Mouse (Mus musculus): ENCODE results near the gene Rnf4. TPM values are rescaled to one million over a fixed set of nuclear protein-coding genes. Genes with fewer than 3 reads are reported as not detected.

The Rnf4 gene
- total and polyA plus RNA-seq, 2 experiments from 2014 or later: 95.2 to 124 TPM

- no peak overlapping the region for H3K4me3 ChIP-seq (ENCODE audit: low read depth, low read length)
- no peak for TF ChIP-seq CTCF (IDR thresholded peaks at IDR 0.05)
Observed at GRCm38 (mm10) chr5:34398326-34398725, 62.2 kb downstream of the Rnf4 start.

More at GRCm38 (mm10) chr5:34398326-34398725, 62.2 kb downstream of the Rnf4 start:
- no peaks in the 10 kb centered on the region for H3K27me3 ChIP-seq (ENCODE audit: insufficient read depth, low read length)
- H3K36me3 ChIP-seq (ENCODE audit: insufficient read depth, low read length): no peaks in the 10 kb centered on the region
- no peak for DNase-seq (ENCODE audit: low spot score)
- no peak overlapping the region for H3K27ac ChIP-seq (ENCODE audit: low read depth, low read length)
- no peak for ATAC-seq (ENCODE audit: low FRiP score)
- H3K4me1 ChIP-seq (ENCODE audit: insufficient read depth, low read length): 0 out of 2 replicates have a peak, but pooled peaks cover 4% of the 10 kb centered on the region
- WGBS: 78% methylated on average over 1 of the region's 1 CpGs
- H3K4me2 ChIP-seq (ENCODE audit: low read depth, low read length, poor library complexity, severe bottlenecking): no peak overlapping the region
- H3K9ac ChIP-seq (replicated peaks; ENCODE audit: low read length, poor library complexity, severe bottlenecking): no peak overlapping the region
- no peaks in the 10 kb centered on the region for H3K9me3 ChIP-seq (ENCODE audit: low read length)

Other genes starting within 250 kb of the Rnf4 start
- gene Poln, start 166.8 kb upstream of the Rnf4 start, total RNA-seq (2014; rRNA removed): 0.05 and 0.42 TPM in 2 replicates
- 0.67 and 0.90 TPM in 2 replicates for gene Poln, start 166.8 kb upstream of the Rnf4 start, polyA plus RNA-seq (2015; fragmentation: Nextera tagmentation; extraction: Ambion mirVana)
- gene Haus3, start 166.8 kb upstream of the Rnf4 start, total RNA-seq (2014; rRNA removed): 7.6 and 9.9 TPM in 2 replicates
- 8.2 and 10.3 TPM in 2 replicates for gene Haus3, start 166.8 kb upstream of the Rnf4 start, polyA plus RNA-seq (2015; fragmentation: Nextera tagmentation; extraction: Ambion mirVana)
- 87.3 and 90.2 TPM in 2 replicates for gene Mxd4, start 148.6 kb upstream of the Rnf4 start, total RNA-seq (2014; rRNA removed)
- 16.7 and 18.7 TPM in 2 replicates for gene Mxd4, start 148.6 kb upstream of the Rnf4 start, polyA plus RNA-seq (2015; fragmentation: Nextera tagmentation; extraction: Ambion mirVana)
- gene Zfyve28, start 47.8 kb upstream of the Rnf4 start, total RNA-seq (2014; rRNA removed): 6.1 and 10.0 TPM in 2 replicates
- 2.9 and 3.0 TPM in 2 replicates for gene Zfyve28, start 47.8 kb upstream of the Rnf4 start, polyA plus RNA-seq (2015; fragmentation: Nextera tagmentation; extraction: Ambion mirVana)
- 0.24 and 2.1 TPM in 2 replicates for gene Cfap99, start 47.7 kb upstream of the Rnf4 start, total RNA-seq (2014; rRNA removed)
- gene Cfap99, start 47.7 kb upstream of the Rnf4 start, polyA plus RNA-seq (2015; fragmentation: Nextera tagmentation; extraction: Ambion mirVana): 0.12 and 0.37 TPM in 2 replicates
- gene Fam193a, start 33.6 kb downstream of the Rnf4 start, total RNA-seq (2014; rRNA removed): 53.3 and 54.5 TPM in 2 replicates
- 9.6 and 12.4 TPM in 2 replicates for gene Fam193a, start 33.6 kb downstream of the Rnf4 start, polyA plus RNA-seq (2015; fragmentation: Nextera tagmentation; extraction: Ambion mirVana)
- 10.3 and 12.8 TPM in 2 replicates for gene Tnip2, start 177.7 kb downstream of the Rnf4 start, total RNA-seq (2014; rRNA removed)
- 12.6 and 13.6 TPM in 2 replicates for gene Tnip2, start 177.7 kb downstream of the Rnf4 start, polyA plus RNA-seq (2015; fragmentation: Nextera tagmentation; extraction: Ambion mirVana)
- 35.5 and 44.1 TPM in 2 replicates for gene Sh3bp2, start 189.5 kb downstream of the Rnf4 start, total RNA-seq (2014; rRNA removed)
- 17.6 and 20.3 TPM in 2 replicates for gene Sh3bp2, start 189.5 kb downstream of the Rnf4 start, polyA plus RNA-seq (2015; fragmentation: Nextera tagmentation; extraction: Ambion mirVana)
- gene Add1, start 237.4 kb downstream of the Rnf4 start, total RNA-seq (2014; rRNA removed): 284 and 301 TPM in 2 replicates
- 161 and 166 TPM in 2 replicates for gene Add1, start 237.4 kb downstream of the Rnf4 start, polyA plus RNA-seq (2015; fragmentation: Nextera tagmentation; extraction: Ambion mirVana)

Data from midbrain, postnatal 0 days (tissue).